Comparison of ENCODE assay signal across 15 mouse cellular contexts in genomic region chr3:26832954-26833353, GRCm38 (mm10).
"Had no signal": no experiment of that assay in that cellular context is flagged by ENCODE, and none has a peak within 500 bp of the region (broad histone marks: within the 10 kb centered on the region; RNA-seq: fewer than 3 reads in every experiment).

No protein-coding gene starts in this region.

- H3K9me3 ChIP-seq: midbrain, embryonic 12.5 days; neural tube, embryonic 13.5 days had no signal

- H3K4me2 ChIP-seq: midbrain, embryonic 12.5 days; neural tube, embryonic 13.5 days had no signal

- DNase-seq: kidney, postnatal 10 days; kidney, postnatal 4 days; left cerebral cortex, postnatal 4 days; lung, adult 2 months; lung, postnatal 14 days; retina, postnatal 1 day; right cerebral cortex, postnatal 4 days; spleen, adult 18-20 months; thymus, adult 18-20 months; thymus, postnatal 14 days had no signal

- H3K36me3 ChIP-seq: midbrain, embryonic 12.5 days; neural tube, embryonic 13.5 days had no signal

- H3K4me3 ChIP-seq: layer of hippocampus, adult 2 months; midbrain, embryonic 12.5 days; neural tube, embryonic 13.5 days had no signal

- H3K27ac ChIP-seq: layer of hippocampus, adult 2 months; liver, embryonic 14.5 days; midbrain, embryonic 12.5 days; neural tube, embryonic 13.5 days had no signal

- H3K27me3 ChIP-seq: neural tube, embryonic 13.5 days had no signal

- ATAC-seq: midbrain, embryonic 16.5 days had no signal

- H3K9ac ChIP-seq: liver, embryonic 14.5 days; midbrain, embryonic 12.5 days; neural tube, embryonic 13.5 days had no signal
